Mouse (Mus musculus) macrophage (primary cell): ENCODE data around the gene Psmb7. TPM values are rescaled to one million over a fixed set of nuclear protein-coding genes. Genes with fewer than 3 reads are reported as not detected.

Source experiments
- H3K27ac ChIP-seq: fragments of 350-480 bp; formaldehyde crosslinking; 2 replicates; pipeline ENCODE4 v1.9.0; 2021
- H3K36me3 ChIP-seq: fragments of 350-480 bp; formaldehyde crosslinking; 2 replicates; pipeline ENCODE4 v1.9.0; 2021; ENCODE audit errors: inconsistent target
- H3K4me3 ChIP-seq: fragments of 350-480 bp; formaldehyde crosslinking; 2 replicates; pipeline ENCODE4 v1.9.0; 2021; ENCODE audit errors: inconsistent target
- H3K79me2 ChIP-seq: fragments of 350-480 bp; formaldehyde crosslinking; 2 replicates; pipeline ENCODE4 v1.9.0; 2021; ENCODE audit errors: inconsistent target
- WGBS: methylation state at CpG from one replicate; pipeline ENCODE4 v1.1.7; 2026; ENCODE audit warnings: inconsistent platforms; ENCODE audit not compliant: missing documents; 5-methylcytosine and 5-hydroxymethylcytosine counted together
- polyA plus RNA-seq: library from polyadenylated mRNA; stranded (reverse); fragments of 250-400 nt; gene quantifications from 3 replicates; pipeline ENCODE4 v1.2.4, GENCODE M21; 2018; ENCODE audit warnings: inconsistent platforms

The Psmb7 gene
- polyA plus RNA-seq, 1 experiment from 2014 or later: 113 TPM

GRCm38 (mm10) chr2:38554226-38554995, 89.5 kb downstream of the Psmb7 start:
- 0 out of 2 replicates have a peak overlapping the region, but pooled peaks have one; percentile 10 for H3K27ac ChIP-seq
- WGBS: 93% methylated on average over 19 of the region's 19 CpGs
- H3K36me3 ChIP-seq: peaks cover 21% of the 10 kb centered on the region; the same call in 1 of the 2 replicates
- no peak overlapping the region for H3K4me3 ChIP-seq
- H3K79me2 ChIP-seq: peaks cover 68% of the 10 kb centered on the region

GRCm38 (mm10) chr2:38552004-38552443, 91.9 kb downstream of the Psmb7 start:
- 98% methylated on average over 13 of the region's 15 CpGs for WGBS
- peaks cover 7% of the 10 kb centered on the region; the same call in 1 of the 2 replicates for H3K36me3 ChIP-seq
- H3K79me2 ChIP-seq: peaks cover 92% of the 10 kb centered on the region

GRCm38 (mm10) chr2:38547793-38548517, 95.9 kb downstream of the Psmb7 start:
- Histone ChIP-seq H3K36me3 (peaks cover 7% of the 10 kb centered on the region; the same call in 1 of the 2 replicates), H3K79me2 (peaks cover 100% of the 10 kb centered on the region), H3K27ac (no peak overlapping the region), H3K4me3 (no peak overlapping the region)
- WGBS: 95% methylated on average over 11 of the region's 11 CpGs

More at GRCm38 (mm10) chr2:38552004-38552443, 91.9 kb downstream of the Psmb7 start:
- Histone ChIP-seq H3K4me3 (no peak overlapping the region), H3K27ac (no peak overlapping the region)

- 100% methylated on average over 5 of the region's 5 CpGs for WGBS
- H3K36me3 ChIP-seq: peaks cover 7% of the 10 kb centered on the region; the same call in 1 of the 2 replicates
- H3K79me2 ChIP-seq: peaks cover 100% of the 10 kb centered on the region
- H3K4me3 ChIP-seq: no peak overlapping the region
- H3K27ac ChIP-seq: no peak overlapping the region
These were observed 97.1 kb downstream of the Psmb7 start for GRCm38 (mm10) chr2:38546748-38547147.

- H3K79me2 ChIP-seq: peaks cover 100% of the 10 kb centered on the region
- H3K4me3 ChIP-seq: no peak overlapping the region
- H3K27ac ChIP-seq: no peak overlapping the region
- peaks cover 3% of the 10 kb centered on the region; the same call in 1 of the 2 replicates for H3K36me3 ChIP-seq
- WGBS: 94% methylated on average over 6 of the region's 6 CpGs
These were observed 97.7 kb downstream of the Psmb7 start for GRCm38 (mm10) chr2:38546222-38546621.

GRCm38 (mm10) chr2:38545706-38546105, 98.2 kb downstream of the Psmb7 start:
- peaks cover 100% of the 10 kb centered on the region for H3K79me2 ChIP-seq
- H3K27ac ChIP-seq: no peak overlapping the region
- no peak overlapping the region for H3K4me3 ChIP-seq
- H3K36me3 ChIP-seq: no peaks in the 10 kb centered on the region

GRCm38 (mm10) chr2:38544982-38545381, 98.9 kb downstream of the Psmb7 start:
- peak overlapping the region; percentile 29 for H3K27ac ChIP-seq
- 16% methylated on average over 6 of the region's 6 CpGs for WGBS
- H3K4me3 ChIP-seq: no peak overlapping the region
- H3K79me2 ChIP-seq: peaks cover 100% of the 10 kb centered on the region
- no peaks in the 10 kb centered on the region for H3K36me3 ChIP-seq

- Histone ChIP-seq H3K27ac (peak overlapping the region; percentile 29), H3K4me3 (no peak overlapping the region), H3K36me3 (no peaks in the 10 kb centered on the region), H3K79me2 (peaks cover 100% of the 10 kb centered on the region)
These were observed 99.5 kb downstream of the Psmb7 start for GRCm38 (mm10) chr2:38544341-38544740.

GRCm38 (mm10) chr2:38543158-38543557, 100.7 kb downstream of the Psmb7 start:
- H3K79me2 ChIP-seq: peaks cover 100% of the 10 kb centered on the region
- 97% methylated on average over 2 of the region's 2 CpGs for WGBS

GRCm38 (mm10) chr2:38542366-38542765, 101.5 kb downstream of the Psmb7 start:
- Histone ChIP-seq H3K36me3 (no peaks in the 10 kb centered on the region), H3K27ac (no peak overlapping the region), H3K4me3 (no peak overlapping the region), H3K79me2 (peaks cover 100% of the 10 kb centered on the region)
- 30% methylated on average over 1 of the region's 1 CpGs for WGBS

More at GRCm38 (mm10) chr2:38543158-38543557, 100.7 kb downstream of the Psmb7 start:
- Histone ChIP-seq H3K36me3 (no peaks in the 10 kb centered on the region), H3K4me3 (no peak overlapping the region), H3K27ac (no peak overlapping the region)

- Histone ChIP-seq H3K4me3 (no peak overlapping the region), H3K79me2 (peaks cover 100% of the 10 kb centered on the region), H3K36me3 (no peaks in the 10 kb centered on the region), H3K27ac (peak overlapping the region; percentile 27; the same call in 1 of the 2 replicates)
- WGBS: 83% methylated on average over 1 of the region's 1 CpGs
These were observed 102.3 kb downstream of the Psmb7 start for GRCm38 (mm10) chr2:38541570-38541969.

GRCm38 (mm10) chr2:38541101-38541500, 102.8 kb downstream of the Psmb7 start:
- Histone ChIP-seq H3K36me3 (no peaks in the 10 kb centered on the region), H3K79me2 (peaks cover 97% of the 10 kb centered on the region), H3K4me3 (no peak overlapping the region), H3K27ac (peak overlapping the region; percentile 27; the same call in 1 of the 2 replicates)
- WGBS: 79% methylated on average over 2 of the region's 3 CpGs

GRCm38 (mm10) chr2:38540666-38541065, 103.2 kb downstream of the Psmb7 start:
- no peak overlapping the region for H3K4me3 ChIP-seq
- 96% methylated on average over 6 of the region's 6 CpGs for WGBS
- H3K27ac ChIP-seq: no peak overlapping the region
- H3K36me3 ChIP-seq: no peaks in the 10 kb centered on the region
- H3K79me2 ChIP-seq: peaks cover 93% of the 10 kb centered on the region

- Histone ChIP-seq H3K4me3 (no peak overlapping the region), H3K36me3 (no peaks in the 10 kb centered on the region), H3K79me2 (peaks cover 90% of the 10 kb centered on the region), H3K27ac (no peak overlapping the region)
- WGBS: 93% methylated on average over 8 of the region's 9 CpGs
These were observed 104.2 kb downstream of the Psmb7 start for GRCm38 (mm10) chr2:38539677-38540076.
